Mouse (Mus musculus) myocyte (in vitro differentiated cells): ENCODE measurements at regions not wholly inside any gene's neighbourhood (a gene's known extent, or its start where the extent isn't known, plus 50 kb on each side); places are given as distances from the start of the nearest gene placed in this dataset.
A peak's percentile ranks its signal among the peaks of the same experiment; 100 is the strongest.

Experiments
- H3K27me3 ChIP-seq: one replicate; pipeline ENCODE4 v1.6.1; 2011; ENCODE audit not compliant: control insufficient read depth, insufficient read depth, insufficient read length
- H3K36me3 ChIP-seq: one replicate; pipeline ENCODE4 v1.6.1; 2011; ENCODE audit not compliant: control insufficient read depth, insufficient read depth
- H3K4me2 ChIP-seq: one replicate; pipeline ENCODE4 v1.6.1; 2011; ENCODE audit warnings: low read depth, control low read depth
- H3K4me3 ChIP-seq: one replicate; pipeline ENCODE4 v1.5.1; 2011; ENCODE audit warnings: mild to moderate bottlenecking, control low read depth, moderate library complexity
- H3K79me2 ChIP-seq: one replicate; pipeline ENCODE4 v1.6.1; 2011; ENCODE audit not compliant: control insufficient read depth, insufficient read depth
- H3ac ChIP-seq: one replicate; pipeline ENCODE4 v1.6.1; 2011; ENCODE audit not compliant: control insufficient read depth, insufficient read length
- CEBPB ChIP-seq: IDR thresholded peaks from 2 replicates; pipeline ENCODE4 v1.6.1; 2011; ENCODE audit warnings: mild to moderate bottlenecking, moderate library complexity; ENCODE audit not compliant: poor library complexity, insufficient read depth, severe bottlenecking
- E2F4 ChIP-seq: IDR thresholded peaks from one replicate; pipeline ENCODE4 v1.6.1; 2011; ENCODE audit warnings: mild to moderate bottlenecking, control low read depth, moderate library complexity; ENCODE audit not compliant: insufficient read depth
- MAX ChIP-seq: IDR thresholded peaks from one replicate; pipeline ENCODE4 v1.6.1; 2011; ENCODE audit warnings: low read depth, mild to moderate bottlenecking, control low read depth
- MYOD1 ChIP-seq, 3 experiments: IDR thresholded peaks; one replicate each; pipeline ENCODE4 v1.6.1; 2011; ENCODE audit warnings: control low read depth in 2 of 3, low read depth in 2 of 3, mild to moderate bottlenecking in 2 of 3, moderate library complexity in 1 of 3; ENCODE audit not compliant: insufficient read length in 2 of 3, control insufficient read depth in 1 of 3
- MYOG ChIP-seq, 3 experiments: IDR thresholded peaks; one replicate each; pipeline ENCODE4 v1.6.1; 2011; ENCODE audit warnings: control low read depth in 2 of 3, low read depth in 2 of 3, mild to moderate bottlenecking in 2 of 3; ENCODE audit not compliant: insufficient read length in 2 of 3, control insufficient read depth in 1 of 3, insufficient read depth in 1 of 3
- POLR2A ChIP-seq: IDR thresholded peaks from one replicate; pipeline ENCODE4 v1.6.1; 2011; ENCODE audit warnings: low read depth, mild to moderate bottlenecking, control low read depth, moderate library complexity; ENCODE audit not compliant: insufficient read length
- POLR2AphosphoS2 ChIP-seq: IDR thresholded peaks from one replicate; pipeline ENCODE4 v1.6.1; 2011; ENCODE audit warnings: low read depth, control low read depth; ENCODE audit not compliant: insufficient read length
- REST ChIP-seq: IDR thresholded peaks from one replicate; pipeline ENCODE4 v1.6.1; 2011; ENCODE audit warnings: mild to moderate bottlenecking, control low read depth, moderate library complexity; ENCODE audit not compliant: insufficient read depth, insufficient read length
- SRF ChIP-seq: IDR thresholded peaks from one replicate; pipeline ENCODE4 v1.6.1; 2011; ENCODE audit warnings: low read depth; ENCODE audit not compliant: control insufficient read depth, insufficient read length
- TCF12 ChIP-seq: IDR thresholded peaks from one replicate; pipeline ENCODE4 v1.6.1; 2011; ENCODE audit warnings: mild to moderate bottlenecking, control low read depth; ENCODE audit not compliant: poor library complexity, insufficient read depth, severe bottlenecking
- TCF3 ChIP-seq: IDR thresholded peaks from one replicate; pipeline ENCODE4 v1.6.1; 2011; ENCODE audit warnings: low read depth, control low read depth; ENCODE audit not compliant: insufficient read length
- USF1 ChIP-seq: IDR thresholded peaks from one replicate; pipeline ENCODE4 v1.6.1; 2011; ENCODE audit warnings: low read depth, mild to moderate bottlenecking, control low read depth, moderate library complexity

GRCm38 (mm10) chr1:186363356-186363755, 246.2 kb upstream of the Lyplal1 start:
- TF ChIP-seq TCF12 (no peak), MAX (no peak), MYOD1 (IDR thresholded peaks at IDR 0.05; ENCODE audit: control insufficient read depth in 1 of 3, insufficient read length in 2 of 3, low read depth in 2 of 3) (no peak), SRF (no peak), CEBPB (no peak), E2F4 (no peak), POLR2A (no peak), REST (no peak), TCF3 (no peak), USF1 (no peak), POLR2AphosphoS2 (no peak), MYOG (IDR thresholded peaks at IDR 0.05; ENCODE audit: control insufficient read depth in 1 of 3, insufficient read depth in 1 of 3, insufficient read length in 2 of 3, low read depth in 2 of 3) (no peak)
- no peaks in the 10 kb centered on the region for H3K79me2 ChIP-seq

GRCm38 (mm10) chr1:186358011-186358670, 241.0 kb upstream of the Lyplal1 start:
- H3K4me2 ChIP-seq, result no peak overlapping the region
- no peaks in the 10 kb centered on the region for H3K36me3 ChIP-seq
- H3K4me3 ChIP-seq, result no peak overlapping the region
- TF ChIP-seq REST (no peak), TCF3 (no peak), MYOD1 (IDR thresholded peaks at IDR 0.05; ENCODE audit: control insufficient read depth in 1 of 3, insufficient read length in 2 of 3, low read depth in 2 of 3) (no peak), TCF12 (no peak), MYOG (IDR thresholded peaks at IDR 0.05; ENCODE audit: control insufficient read depth in 1 of 3, insufficient read depth in 1 of 3, insufficient read length in 2 of 3, low read depth in 2 of 3) (no peak), POLR2A (no peak), SRF (no peak), CEBPB (no peak)
- no peaks in the 10 kb centered on the region for H3K79me2 ChIP-seq
- H3K27me3 ChIP-seq, result no peaks in the 10 kb centered on the region
- H3ac ChIP-seq, result no peak overlapping the region

More at GRCm38 (mm10) chr1:186363356-186363755, 246.2 kb upstream of the Lyplal1 start:
- Histone ChIP-seq H3K4me3 (no peak overlapping the region), H3K27me3 (no peaks in the 10 kb centered on the region), H3ac (no peak overlapping the region), H3K4me2 (no peak overlapping the region), H3K36me3 (no peaks in the 10 kb centered on the region)

GRCm38 (mm10) chr1:186354742-186355141, 237.6 kb upstream of the Lyplal1 start:
- Histone ChIP-seq H3ac (no peak overlapping the region), H3K4me3 (no peak overlapping the region), H3K4me2 (peak overlapping the region; percentile 31), H3K79me2 (no peaks in the 10 kb centered on the region), H3K27me3 (no peaks in the 10 kb centered on the region), H3K36me3 (no peaks in the 10 kb centered on the region)
- TF ChIP-seq REST, result no peak
- TF ChIP-seq SRF, result peak; percentile 59
- peak; percentile 83 for TF ChIP-seq CEBPB
- peak; percentile 82 for TF ChIP-seq USF1

GRCm38 (mm10) chr1:186354072-186354471, 237.0 kb upstream of the Lyplal1 start:
- Histone ChIP-seq H3ac (no peak overlapping the region), H3K4me2 (peak overlapping the region; percentile 31), H3K36me3 (no peaks in the 10 kb centered on the region), H3K4me3 (no peak overlapping the region), H3K79me2 (no peaks in the 10 kb centered on the region), H3K27me3 (no peaks in the 10 kb centered on the region)
- TF ChIP-seq POLR2AphosphoS2 (no peak), CEBPB (no peak), MYOD1 (IDR thresholded peaks at IDR 0.05; ENCODE audit: control insufficient read depth in 1 of 3, insufficient read length in 2 of 3, low read depth in 2 of 3) (no peak), MYOG (IDR thresholded peaks at IDR 0.05; ENCODE audit: control insufficient read depth in 1 of 3, insufficient read depth in 1 of 3, insufficient read length in 2 of 3, low read depth in 2 of 3) (no peak), POLR2A (no peak), TCF12 (no peak), E2F4 (no peak), MAX (no peak), TCF3 (no peak), REST (no peak), USF1 (no peak), SRF (no peak)

GRCm38 (mm10) chr1:186350381-186350780, 233.3 kb upstream of the Lyplal1 start:
- no peak for TF ChIP-seq MAX
- Histone ChIP-seq H3K4me2 (no peak overlapping the region), H3K36me3 (no peaks in the 10 kb centered on the region), H3K79me2 (no peaks in the 10 kb centered on the region), H3ac (no peak overlapping the region), H3K27me3 (no peaks in the 10 kb centered on the region), H3K4me3 (no peak overlapping the region)
